Mouse (Mus musculus) lung, postnatal 10 days (tissue): ENCODE data around the gene Ivd.

Experiments
- DNase-seq: peaks from one replicate; pipeline ENCODE4 v3.0.0; 2021

Gene Ivd

GRCm38 (mm10) chr2:118861454-118862339 lies at the start of gene Ivd:
Gene Ivd (plus strand): TSS chr2:118861954.
- peak; percentile 97 for DNase-seq

GRCm38 (mm10) chr2:118812724-118813123 lies 49.0 kb upstream of the Ivd start:
- DNase-seq, result no peak

- DNase-seq, result peak; percentile 93
Observed at GRCm38 (mm10) chr2:118813981-118814836, 47.5 kb upstream of the Ivd start, which contains the start of gene Knstrn. Gene Knstrn (plus strand): TSS chr2:118814003.

GRCm38 (mm10) chr2:118822800-118823199 lies 39.0 kb upstream of the Ivd start:
- no peak for DNase-seq

- no peak for DNase-seq
Observed at GRCm38 (mm10) chr2:118824396-118824795, 37.4 kb upstream of the Ivd start.

- DNase-seq, result no peak
Observed at GRCm38 (mm10) chr2:118829096-118829495, 32.7 kb upstream of the Ivd start.

GRCm38 (mm10) chr2:118834061-118834460 lies 27.7 kb upstream of the Ivd start:
- DNase-seq, result no peak

GRCm38 (mm10) chr2:118835115-118835514 lies 26.6 kb upstream of the Ivd start:
- DNase-seq, result no peak

- DNase-seq, result no peak
Observed at GRCm38 (mm10) chr2:118838330-118838729, 23.4 kb upstream of the Ivd start.

- no peak for DNase-seq
Observed at GRCm38 (mm10) chr2:118841186-118841585, 20.6 kb upstream of the Ivd start.

GRCm38 (mm10) chr2:118841774-118842173 lies 20.0 kb upstream of the Ivd start:
- peak; percentile 7 for DNase-seq

GRCm38 (mm10) chr2:118844427-118844826 lies 17.3 kb upstream of the Ivd start:
- no peak for DNase-seq

- peak; percentile 26 for DNase-seq
Observed at GRCm38 (mm10) chr2:118846246-118846645, 15.5 kb upstream of the Ivd start.

- no peak for DNase-seq
Observed at GRCm38 (mm10) chr2:118851756-118852155, 10.0 kb upstream of the Ivd start.

- DNase-seq, result no peak
Observed at GRCm38 (mm10) chr2:118862340-118862675, 554 bp downstream of the Ivd start.

GRCm38 (mm10) chr2:118870601-118871000 lies 8.8 kb downstream of the Ivd start:
- DNase-seq, result no peak

- DNase-seq, result peak; percentile 37
Observed at GRCm38 (mm10) chr2:118871032-118871431, 9.3 kb downstream of the Ivd start.

GRCm38 (mm10) chr2:118873018-118873417 lies 11.3 kb downstream of the Ivd start:
- no peak for DNase-seq

GRCm38 (mm10) chr2:118873890-118874430 lies 12.2 kb downstream of the Ivd start:
- no peak for DNase-seq

GRCm38 (mm10) chr2:118875316-118875715 lies 13.6 kb downstream of the Ivd start:
- no peak for DNase-seq

- no peak for DNase-seq
Observed at GRCm38 (mm10) chr2:118876453-118876852, 14.7 kb downstream of the Ivd start.

- DNase-seq, result no peak
Observed at GRCm38 (mm10) chr2:118881019-118881418, 19.3 kb downstream of the Ivd start.

GRCm38 (mm10) chr2:118881956-118882355 lies 20.2 kb downstream of the Ivd start:
- no peak for DNase-seq
